Mouse (Mus musculus) urinary bladder, postnatal 36 days (tissue): ENCODE measurements around the gene Snx4.
"Not testable (repeated sequence)": the region's sequence is repeated elsewhere in the genome, so short reads cannot be mapped to it uniquely, and the experiment has no call there.

Experiments
- DNase-seq, 2 experiments: peaks; one replicate each; pipeline ENCODE4 v3.0.0; 2022; ENCODE audit warnings: low spot score in 2 of 2, mixed read lengths in 1 of 2

The Snx4 gene

GRCm38 (mm10) chr16:33251194-33252051 is at the start of gene Snx4:
Snx4 (plus strand) TSS chr16:33251442.
- peak; percentile 92 to 93 for DNase-seq

- no peak for DNase-seq
These were observed 40.4 kb upstream of the Snx4 start for GRCm38 (mm10) chr16:33210812-33211211.

GRCm38 (mm10) chr16:33216313-33217003 is 34.8 kb upstream of the Snx4 start:
- DNase-seq = no peak

GRCm38 (mm10) chr16:33217553-33218085 is 33.6 kb upstream of the Snx4 start:
- not testable (repeated sequence) for DNase-seq

- no peak for DNase-seq
These were observed 28.8 kb upstream of the Snx4 start for GRCm38 (mm10) chr16:33222482-33222881.

- no peak for DNase-seq
These were observed 26.9 kb upstream of the Snx4 start for GRCm38 (mm10) chr16:33224381-33224780.

- DNase-seq = no peak
These were observed 17.1 kb upstream of the Snx4 start for GRCm38 (mm10) chr16:33234128-33234527.

- DNase-seq = no peak
These were observed 15.1 kb upstream of the Snx4 start for GRCm38 (mm10) chr16:33236151-33236550.

GRCm38 (mm10) chr16:33239305-33239704 is 11.9 kb upstream of the Snx4 start:
- DNase-seq = no peak

- no peak for DNase-seq
These were observed 9.2 kb upstream of the Snx4 start for GRCm38 (mm10) chr16:33242046-33242445.

- no peak for DNase-seq
These were observed 7.0 kb upstream of the Snx4 start for GRCm38 (mm10) chr16:33244136-33244691.

- no peak for DNase-seq
These were observed 6.2 kb upstream of the Snx4 start for GRCm38 (mm10) chr16:33244933-33245470.

GRCm38 (mm10) chr16:33246526-33246925 is 4.7 kb upstream of the Snx4 start:
- no peak for DNase-seq

GRCm38 (mm10) chr16:33247006-33247405 is 4.2 kb upstream of the Snx4 start:
- no peak for DNase-seq

- peak; percentile 14 to 20 for DNase-seq
These were observed 556 bp upstream of the Snx4 start for GRCm38 (mm10) chr16:33250651-33251120.

GRCm38 (mm10) chr16:33255601-33256000 is 4.4 kb downstream of the Snx4 start:
- no peak for DNase-seq

GRCm38 (mm10) chr16:33258530-33258929 is 7.3 kb downstream of the Snx4 start:
- no peak for DNase-seq

GRCm38 (mm10) chr16:33259824-33260223 is 8.6 kb downstream of the Snx4 start:
- no peak for DNase-seq

GRCm38 (mm10) chr16:33260825-33261224 is 9.6 kb downstream of the Snx4 start:
- no peak for DNase-seq

- DNase-seq = no peak
These were observed 10.4 kb downstream of the Snx4 start for GRCm38 (mm10) chr16:33261584-33262061.

GRCm38 (mm10) chr16:33262096-33262495 is 10.9 kb downstream of the Snx4 start:
- no peak for DNase-seq
